Mouse (Mus musculus): ENCODE results near the gene Wipi1. TPM values are rescaled to one million over a fixed set of nuclear protein-coding genes. Genes with fewer than 3 reads are reported as not detected.

Wipi1 gene
- total and polyA plus RNA-seq, 3 experiments, result 1.8 to 2.2 (median 2.0) TPM

- no peak for DNase-seq (ENCODE audit: extremely low read depth)
- dilution Hi-C loops (cut with MboI; ENCODE audit: extremely low pct_ligation_motif_present, extremely low pct_unique_long_range_greater_than_20kb, low sequenced_read_pairs) (no loop called here), in situ Hi-C loops (cut with MboI; ENCODE audit: low pct_ligation_motif_present, low pct_unique_long_range_greater_than_20kb, low sequenced_read_pairs) (no loop called here)
- TF ChIP-seq PAX5 (IDR thresholded peaks at IDR 0.05; ENCODE audit: low read length) (no peak), EP300 (IDR thresholded peaks at IDR 0.05; ENCODE audit: low read length) (peak; percentile 56; the same call in 1 of the 2 replicates), BHLHE40 (IDR thresholded peaks at IDR 0.05; ENCODE audit: low read depth, low read length) (peak; percentile 34; the same call in 1 of the 2 replicates), ZMIZ1 (IDR thresholded peaks at IDR 0.05; ENCODE audit: low read depth, low read length) (no peak), ZC3H11A (IDR thresholded peaks at IDR 0.05; ENCODE audit: low read depth, low read length) (no peak), UBTF (IDR thresholded peaks at IDR 0.05; ENCODE audit: low read depth, low read length) (no peak), HCFC1 (IDR thresholded peaks at IDR 0.05; ENCODE audit: low read depth, low read length) (no peak; the same call in 1 of the 2 replicates), TBP (conservative IDR thresholded peaks at IDR 0.05; ENCODE audit: low read depth, low read length) (no peak), NELFE (IDR thresholded peaks at IDR 0.05; ENCODE audit: low read depth, low read length) (no peak), ZNF384 (IDR thresholded peaks at IDR 0.05; ENCODE audit: low read depth, low read length) (no peak), MYC (IDR thresholded peaks at IDR 0.05; ENCODE audit: low read depth, low read length) (no peak), TCF12 (IDR thresholded peaks at IDR 0.05; ENCODE audit: low read depth, low read length) (peak; percentile 39; the same call in 1 of the 2 replicates), KAT2A (IDR thresholded peaks at IDR 0.05; ENCODE audit: insufficient replicate concordance, low read length) (no peak), RAD21 (IDR thresholded peaks at IDR 0.05; ENCODE audit: low read depth, low read length) (no peak), USF1 (IDR thresholded peaks at IDR 0.05; ENCODE audit: low read depth, low read length) (no peak), IRF4 (IDR thresholded peaks at IDR 0.05; ENCODE audit: low read depth, low read length) (peak; percentile 49), ZKSCAN1 (IDR thresholded peaks at IDR 0.05; ENCODE audit: borderline replicate concordance, low read depth, low read length) (no peak), JUN (IDR thresholded peaks at IDR 0.05; ENCODE audit: insufficient read depth, low read depth, low read length) (no peak), RCOR1 (conservative IDR thresholded peaks at IDR 0.05; ENCODE audit: low read depth, low read length) (no peak), SIN3A (IDR thresholded peaks at IDR 0.05; ENCODE audit: low read length) (peak; percentile 67; the same call in 1 of the 2 replicates), MAFK (IDR thresholded peaks at IDR 0.05; ENCODE audit: insufficient replicate concordance, low read length) (no peak), POLR2A (IDR thresholded peaks at IDR 0.05; ENCODE audit: low read depth, low read length) (no peak), SMC3 (IDR thresholded peaks at IDR 0.05; ENCODE audit: low read depth, low read length) (peak; percentile 2; the same call in 1 of the 2 replicates), CHD2 (IDR thresholded peaks at IDR 0.05; ENCODE audit: low read length) (peak; percentile 4; the same call in 1 of the 2 replicates), CHD1 (IDR thresholded peaks at IDR 0.05; ENCODE audit: low read depth, low read length) (0 out of 2 replicates have a peak, but pooled peaks have one; percentile 50), ELF1 (IDR thresholded peaks at IDR 0.05; ENCODE audit: low read depth, low read length) (0 out of 2 replicates have a peak, but pooled peaks have one; percentile 9), ETS1 (conservative IDR thresholded peaks at IDR 0.05; ENCODE audit: low read depth, low read length) (no peak; the same call in 1 of the 2 replicates), CTCF (conservative IDR thresholded peaks at IDR 0.05 in 1 of 2, IDR thresholded peaks at IDR 0.05 in 1 of 2; ENCODE audit: low read depth in 2 of 2, low read length in 2 of 2) (no peak), JUND (conservative IDR thresholded peaks at IDR 0.05; ENCODE audit: low read depth, low read length) (no peak), GABPA (IDR thresholded peaks at IDR 0.05; ENCODE audit: insufficient replicate concordance, low read depth, low read length) (no peak), POLR2AphosphoS2 (IDR thresholded peaks at IDR 0.05; ENCODE audit: low read depth, low read length) (no peak), MAX (IDR thresholded peaks at IDR 0.05; ENCODE audit: low read length) (0 out of 2 replicates have a peak, but pooled peaks have one; percentile 13), MAZ (IDR thresholded peaks at IDR 0.05; ENCODE audit: low read depth, low read length) (no peak), NRF1 (IDR thresholded peaks at IDR 0.05; ENCODE audit: low read depth, low read length) (no peak), E2F4 (IDR thresholded peaks at IDR 0.05; ENCODE audit: insufficient replicate concordance, low read depth, low read length) (no peak), USF2 (conservative IDR thresholded peaks at IDR 0.05; ENCODE audit: low read depth, low read length) (no peak), MXI1 (IDR thresholded peaks at IDR 0.05; ENCODE audit: low read depth, low read length) (peak; percentile 44; the same call in 1 of the 2 replicates), MEF2A (IDR thresholded peaks at IDR 0.05; ENCODE audit: borderline replicate concordance, low read depth, low read length) (no peak)
- Histone ChIP-seq H3K4me1 (ENCODE audit: control insufficient read depth in 1 of 2, insufficient read depth in 2 of 2) (peaks cover 15 to 38% of the 10 kb centered on the region in 2 experiments; a peak in 3 of 4 replicates), H3K79me2 (replicated peaks; ENCODE audit: control insufficient read depth, extremely low read depth, insufficient read depth, poor library complexity, severe bottlenecking) (no peaks in the 10 kb centered on the region), H3K27ac (ENCODE audit: insufficient read depth, low read depth) (peak overlapping the region; percentile 36; the same call in 1 of the 2 replicates), H3K9me3 (replicated peaks; ENCODE audit: low read length) (no peaks in the 10 kb centered on the region), H3K27me3 (replicated peaks) (no peaks in the 10 kb centered on the region), H3K4me2 (ENCODE audit: insufficient read depth, low read depth, poor library complexity, severe bottlenecking) (0 out of 2 replicates have a peak overlapping the region, but pooled peaks have one; percentile 8), H3K4me3 (replicated peaks in 1 of 3; ENCODE audit: low read depth in 2 of 3, low read length in 2 of 3, poor library complexity in 1 of 3) (no peak overlapping the region), H3K36me3 (replicated peaks in 1 of 2; ENCODE audit: control insufficient read depth in 1 of 2, insufficient read depth in 1 of 2, low read length in 1 of 2) (no peaks in the 10 kb centered on the region), H3K9ac (ENCODE audit: insufficient read depth, low read depth) (0 out of 2 replicates have a peak overlapping the region, but pooled peaks have one; percentile 4)
These were observed 37.2 kb downstream of the Wipi1 start for GRCm38 (mm10) chr11:109574604-109575003.
